Mouse (Mus musculus) liver, embryonic 14.5 days (tissue): ENCODE results near the gene Vcl.

ENCODE experiments used
- CTCF ChIP-seq: IDR thresholded peaks from 2 replicates; pipeline ENCODE4 v1.5.1; 2016; ENCODE audit warnings: antibody characterized with exemption, low read depth, control low read depth
- EP300 ChIP-seq: IDR thresholded peaks from 2 replicates; pipeline ENCODE4 v1.6.1; 2016; ENCODE audit warnings: antibody characterized with exemption, low read depth

- TF ChIP-seq CTCF (no peak), EP300 (peak; percentile 62)
Measured at GRCm38 (mm10) chr14:20885091-20885888, 43.9 kb upstream of the Vcl start.
